Mouse (Mus musculus) forebrain, embryonic 15.5 days (tissue): ENCODE data around the gene Akr1c19. TPM values are rescaled to one million over a fixed set of nuclear protein-coding genes. Genes with fewer than 3 reads are reported as not detected.
"Not testable (repeated sequence)": the region's sequence is repeated elsewhere in the genome, so short reads cannot be mapped to it uniquely, and the experiment has no call there.

Experiments used
- ATAC-seq: fragments of 200-750 bp; cut with Nextera tagmentation; replicated peaks from 2 replicates; pipeline ENCODE4 v1.8.0; 2017; ENCODE audit warnings: mild to moderate bottlenecking, moderate TSS enrichment, moderate library complexity
- H3K27ac ChIP-seq: fragments of 300-500 bp; sonication (generic); replicated peaks from 2 replicates; pipeline ENCODE4 v1.5.1; 2015; ENCODE audit warnings: mild to moderate bottlenecking, inconsistent platforms
- H3K27me3 ChIP-seq: fragments of 300-500 bp; sonication (generic); 2 replicates; pipeline ENCODE4 v1.6.1; 2015; ENCODE audit warnings: inconsistent platforms
- H3K36me3 ChIP-seq: fragments of 300-500 bp; sonication (generic); 2 replicates; pipeline ENCODE4 v1.6.1; 2015; ENCODE audit warnings: mild to moderate bottlenecking, inconsistent platforms
- H3K4me1 ChIP-seq: fragments of 300-500 bp; sonication (generic); 2 replicates; pipeline ENCODE4 v1.6.1; 2015; ENCODE audit warnings: inconsistent platforms
- H3K4me2 ChIP-seq: fragments of 300-500 bp; sonication (generic); replicated peaks from 2 replicates; pipeline ENCODE4 v1.6.1; 2015; ENCODE audit warnings: mild to moderate bottlenecking, inconsistent platforms
- H3K4me3 ChIP-seq: fragments of 300-500 bp; sonication (generic); 2 replicates; pipeline ENCODE4 v1.5.1; 2015; ENCODE audit warnings: mild to moderate bottlenecking, inconsistent platforms
- H3K9ac ChIP-seq: fragments of 300-500 bp; sonication (generic); replicated peaks from 2 replicates; pipeline ENCODE4 v1.6.1; 2015; ENCODE audit warnings: mild to moderate bottlenecking, inconsistent platforms
- H3K9me3 ChIP-seq: fragments of 300-500 bp; sonication (generic); 2 replicates; pipeline ENCODE4 v1.6.1; 2016; ENCODE audit warnings: inconsistent platforms
- WGBS: fragments of 180-500 bp; shearing (Covaris S2); methylation state at CpG from one replicate; pipeline ENCODE4 v1.1.7; 2015; ENCODE audit warnings: mixed read lengths; 5-methylcytosine and 5-hydroxymethylcytosine counted together
- polyA plus RNA-seq: library from polyadenylated mRNA; unstranded; fragments of >200 nt; fragmentation: Nextera tagmentation; extraction: Ambion mirVana; gene quantifications from 2 replicates; pipeline ENCODE4 v1.2.1, GENCODE M21; 2015

Akr1c19 gene
- polyA plus RNA-seq = 5.4 and 7.1 TPM in 2 replicates

DNA sequence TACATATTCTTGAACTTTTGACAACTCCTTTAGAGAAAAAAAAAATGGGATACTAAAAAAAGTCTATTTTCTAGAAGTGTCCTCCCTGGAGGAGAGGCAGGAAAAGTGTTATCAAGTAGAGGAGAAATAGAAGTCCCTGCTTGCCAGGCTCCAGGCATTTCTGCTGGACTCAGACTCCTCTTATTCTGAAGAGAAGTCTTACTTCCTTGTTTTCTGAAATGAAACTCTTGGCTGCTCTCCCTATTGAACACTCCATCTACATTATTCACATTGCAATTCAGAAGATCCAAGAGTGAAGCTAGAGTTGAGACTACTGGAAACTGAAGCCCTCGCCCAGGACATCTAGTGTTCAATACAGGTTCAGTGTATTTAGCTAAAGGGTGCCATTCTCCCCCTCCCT, at the start of gene Akr1c19:
Gene Akr1c19, plus strand, starts transcription at position 260 of the 400 bp plus-strand sequence.
- Histone ChIP-seq H3K4me2 (no peak within 1 kb of the TSS), H3K4me1 (no peaks in the 10 kb centered on the region), H3K27ac (no peak within 1 kb of the TSS), H3K4me3 (no peak within 1 kb of the TSS), H3K27me3 (no peaks in the 10 kb centered on the region), H3K9me3 (no peaks in the 10 kb centered on the region), H3K9ac (no peak within 1 kb of the TSS), H3K36me3 (no peaks in the 10 kb centered on the region)
- 75% methylated on average over 1 of the region's 1 CpGs for WGBS
- no peak for ATAC-seq

DNA sequence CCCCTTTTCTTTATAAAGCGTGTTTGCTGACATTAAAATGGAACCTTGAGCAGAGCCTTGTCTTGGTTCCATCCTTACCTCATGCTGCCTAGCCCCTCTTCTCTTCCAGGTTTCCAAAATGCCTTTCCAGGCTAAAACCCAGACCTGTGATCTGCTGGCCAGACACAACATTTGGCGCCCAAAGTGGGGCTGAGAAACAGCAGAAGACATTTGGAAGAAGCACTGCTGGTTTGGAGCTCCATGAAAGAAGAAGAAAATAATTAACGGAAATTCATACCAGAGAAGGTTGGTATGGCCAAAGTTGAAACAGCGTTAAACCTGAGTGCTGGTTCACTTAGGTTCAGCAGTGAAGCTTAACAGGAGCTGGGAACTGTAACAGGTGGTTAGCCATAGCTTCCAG, 47.2 kb upstream of the Akr1c19 start:
- H3K9me3 ChIP-seq, ATAC-seq, H3K27ac ChIP-seq, H3K9ac ChIP-seq, H3K4me2 ChIP-seq, H3K36me3 ChIP-seq, H3K4me3 ChIP-seq, H3K27me3 ChIP-seq, H3K4me1 ChIP-seq: not testable (repeated sequence)
- WGBS = 89% methylated on average over 4 of the region's 4 CpGs

DNA sequence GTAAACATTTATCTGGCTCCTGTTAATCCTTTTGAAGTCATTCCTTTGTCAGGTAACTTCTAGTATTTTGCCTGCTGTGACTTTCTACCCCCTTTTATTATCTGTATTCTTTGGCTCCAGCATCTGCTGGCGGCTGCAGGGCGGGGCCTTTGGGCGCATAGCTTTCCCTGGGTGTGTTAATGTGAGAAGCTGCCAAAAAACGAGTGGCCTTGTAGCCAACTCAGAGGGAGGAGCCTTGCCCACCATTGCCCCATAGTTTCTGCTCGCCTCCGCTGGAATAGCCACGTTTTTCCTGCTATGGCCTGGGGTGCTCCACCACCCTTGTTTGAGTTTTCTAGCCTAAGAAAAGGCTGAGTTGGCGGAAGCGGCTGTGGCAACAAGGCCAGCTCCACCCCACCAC, 45.4 kb upstream of the Akr1c19 start:
- Histone ChIP-seq H3K27me3 (no peaks in the 10 kb centered on the region), H3K9ac (no peak overlapping the region), H3K4me2 (no peak overlapping the region), H3K27ac (no peak overlapping the region), H3K36me3 (no peaks in the 10 kb centered on the region), H3K4me3 (no peak overlapping the region), H3K9me3 (peaks cover 3% of the 10 kb centered on the region; the same call in 1 of the 2 replicates), H3K4me1 (no peaks in the 10 kb centered on the region)
- WGBS = 61% methylated on average over 9 of the region's 9 CpGs
- no peak for ATAC-seq

DNA sequence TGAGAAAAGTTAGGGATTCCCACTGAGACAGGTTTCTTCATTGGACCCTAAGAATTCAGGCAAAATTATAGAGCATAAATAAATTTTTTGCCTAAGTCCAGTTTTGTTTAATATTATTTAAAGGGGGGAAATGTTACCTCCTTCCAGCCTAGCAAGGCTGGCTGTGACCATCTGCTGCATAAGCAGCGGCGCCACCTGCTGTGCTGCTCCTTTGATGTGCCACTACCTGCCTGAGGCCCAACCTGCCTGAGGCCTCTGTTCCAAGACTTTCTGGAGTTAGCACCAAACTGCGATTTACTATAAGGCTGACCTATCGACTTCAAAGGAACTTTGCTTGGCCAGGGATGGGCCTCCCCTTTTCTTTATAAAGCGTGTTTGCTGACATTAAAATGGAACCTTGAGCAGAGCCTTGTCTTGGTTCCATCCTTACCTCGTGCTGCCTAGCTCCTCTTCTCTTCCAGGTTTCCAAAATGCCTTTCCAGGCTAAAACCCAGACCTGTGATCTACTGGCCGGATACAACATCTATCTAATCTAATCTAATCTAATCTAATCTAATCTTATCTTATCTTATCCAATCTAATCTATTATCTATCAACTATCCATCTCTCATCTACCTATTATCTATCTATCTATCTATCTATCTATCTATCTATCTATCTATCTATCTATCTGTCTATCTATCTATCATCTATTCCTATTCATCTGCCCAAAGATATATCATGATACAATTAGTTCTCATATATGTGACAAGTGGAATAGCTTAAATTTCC, 41.7 kb upstream of the Akr1c19 start:
- not testable (repeated sequence) for H3K4me1 ChIP-seq, ATAC-seq, H3K9me3 ChIP-seq, H3K36me3 ChIP-seq, H3K9ac ChIP-seq, H3K4me2 ChIP-seq, H3K4me3 ChIP-seq, H3K27ac ChIP-seq, H3K27me3 ChIP-seq
- WGBS = 83% methylated on average over 7 of the region's 7 CpGs

DNA sequence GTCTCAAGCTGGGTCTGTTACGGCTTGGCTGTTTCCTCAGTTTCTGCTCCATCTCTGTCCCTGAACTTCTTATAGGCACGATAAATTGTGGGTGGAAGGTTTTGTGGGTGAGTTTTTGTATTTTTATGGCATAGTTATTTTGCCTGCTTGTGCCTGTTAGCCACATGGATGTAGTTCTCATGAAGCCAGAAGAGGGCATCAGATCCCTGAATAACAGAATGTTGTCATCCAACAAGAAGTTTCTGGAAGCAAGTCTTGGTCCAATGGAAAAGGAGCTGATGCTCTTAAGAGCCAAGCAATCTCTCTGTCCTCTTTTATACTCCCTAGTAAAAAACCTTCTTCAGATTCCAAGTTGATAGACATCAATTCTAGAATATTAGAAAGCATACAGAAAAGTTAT, 40.3 kb upstream of the Akr1c19 start:
- no peaks in the 10 kb centered on the region for H3K36me3 ChIP-seq
- no peak overlapping the region for H3K9ac ChIP-seq
- no peaks in the 10 kb centered on the region for H3K27me3 ChIP-seq
- H3K27ac ChIP-seq = no peak overlapping the region
- no peaks in the 10 kb centered on the region for H3K9me3 ChIP-seq
- no peak overlapping the region for H3K4me3 ChIP-seq
- H3K4me2 ChIP-seq = no peak overlapping the region
- 78% methylated on average over 2 of the region's 2 CpGs for WGBS
- ATAC-seq = no peak
- no peaks in the 10 kb centered on the region for H3K4me1 ChIP-seq

DNA sequence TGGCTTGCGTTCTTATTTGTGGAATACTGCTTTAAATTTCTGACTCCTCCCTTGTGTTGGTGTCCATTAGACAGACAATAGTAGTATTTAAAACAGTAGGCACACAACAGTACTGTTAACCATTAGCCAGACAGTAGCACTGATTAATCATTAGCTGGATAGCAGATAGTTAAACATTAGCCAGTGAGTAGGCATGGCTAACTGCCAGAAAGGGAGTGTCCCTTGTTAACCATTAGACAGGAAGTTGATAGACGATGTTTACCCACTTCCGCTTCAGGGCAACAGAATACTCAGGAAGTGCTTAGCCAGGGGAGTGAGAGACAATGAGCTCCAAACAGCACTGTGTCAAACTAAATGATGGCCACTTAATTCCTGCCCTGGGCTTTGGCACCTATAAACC, 37.6 kb upstream of the Akr1c19 start, which contains the start of gene Akr1c13:
Gene Akr1c13, plus strand, starts transcription at position 247 of the 400 bp plus-strand sequence.
- Histone ChIP-seq H3K27me3 (no peaks in the 10 kb centered on the region), H3K36me3 (no peaks in the 10 kb centered on the region), H3K4me3 (no peak within 1 kb of the TSS), H3K27ac (no peak within 1 kb of the TSS), H3K9me3 (no peaks in the 10 kb centered on the region), H3K4me2 (no peak within 1 kb of the TSS), H3K9ac (no peak within 1 kb of the TSS), H3K4me1 (no peaks in the 10 kb centered on the region)
- 46% methylated on average over 3 of the region's 3 CpGs for WGBS
- no peak for ATAC-seq

DNA sequence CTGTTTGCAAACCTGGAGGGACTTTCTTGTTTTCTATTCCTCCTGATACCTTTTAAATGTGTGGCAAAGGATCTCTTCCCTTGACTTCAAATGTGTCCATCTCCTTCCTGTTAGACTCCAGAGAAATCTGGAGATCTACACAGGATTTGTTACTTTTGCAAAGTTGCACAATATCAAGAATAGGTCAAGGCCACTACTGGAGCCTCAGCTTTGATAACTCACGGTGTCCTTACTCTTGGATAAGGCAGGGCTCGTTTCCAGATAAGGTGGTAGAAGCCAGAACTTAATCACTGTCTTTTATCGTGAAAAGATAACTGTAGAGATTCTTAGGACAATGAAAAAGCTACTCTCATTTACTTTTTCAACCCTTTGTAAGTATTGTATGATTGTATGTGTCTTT, 36.0 kb upstream of the Akr1c19 start:
- H3K36me3 ChIP-seq = no peaks in the 10 kb centered on the region
- H3K4me3 ChIP-seq = no peak overlapping the region
- no peak overlapping the region for H3K4me2 ChIP-seq
- 74% methylated on average over 3 of the region's 3 CpGs for WGBS
- ATAC-seq = no peak
- no peaks in the 10 kb centered on the region for H3K27me3 ChIP-seq
- H3K9me3 ChIP-seq = no peaks in the 10 kb centered on the region
- H3K9ac ChIP-seq = no peak overlapping the region
- no peaks in the 10 kb centered on the region for H3K4me1 ChIP-seq
- H3K27ac ChIP-seq = no peak overlapping the region

DNA sequence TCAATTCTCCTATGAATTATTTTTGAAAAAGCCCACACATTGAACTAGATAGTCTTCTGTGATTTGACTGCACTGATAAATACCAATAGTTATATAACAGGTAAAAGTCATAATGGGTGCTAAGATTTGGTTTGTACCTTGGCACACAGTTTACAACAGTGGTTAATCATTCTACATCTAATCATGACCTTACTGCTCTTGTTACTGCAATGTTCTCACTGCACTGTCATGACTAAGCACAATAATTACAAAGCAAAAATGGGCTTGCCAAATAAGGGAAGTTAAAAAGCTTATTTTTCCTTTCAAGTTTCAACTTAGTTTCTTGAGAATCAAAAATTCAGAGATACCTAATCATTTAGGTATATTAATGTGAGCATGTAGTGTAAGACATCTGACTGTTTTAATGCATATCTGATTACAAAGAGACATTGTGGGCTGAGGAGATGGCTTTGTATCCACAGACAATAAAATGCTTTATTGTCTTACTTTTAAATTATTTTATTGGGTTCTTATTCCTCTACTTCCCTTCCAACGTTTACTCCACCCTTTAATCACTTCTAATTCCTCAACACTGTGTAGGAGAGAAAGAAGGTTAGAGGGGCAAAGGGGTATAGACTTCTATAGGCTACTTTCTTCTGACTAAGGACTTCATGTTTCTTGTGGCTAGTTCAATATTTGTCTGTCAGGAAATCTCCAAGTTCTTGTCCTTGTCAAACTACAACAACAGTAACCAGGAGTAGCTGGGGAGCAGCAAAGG, 22.2 kb upstream of the Akr1c19 start:
- no peak overlapping the region for H3K9ac ChIP-seq
- ATAC-seq = no peak
- WGBS = 38% methylated on average over 1 of the region's 1 CpGs

DNA sequence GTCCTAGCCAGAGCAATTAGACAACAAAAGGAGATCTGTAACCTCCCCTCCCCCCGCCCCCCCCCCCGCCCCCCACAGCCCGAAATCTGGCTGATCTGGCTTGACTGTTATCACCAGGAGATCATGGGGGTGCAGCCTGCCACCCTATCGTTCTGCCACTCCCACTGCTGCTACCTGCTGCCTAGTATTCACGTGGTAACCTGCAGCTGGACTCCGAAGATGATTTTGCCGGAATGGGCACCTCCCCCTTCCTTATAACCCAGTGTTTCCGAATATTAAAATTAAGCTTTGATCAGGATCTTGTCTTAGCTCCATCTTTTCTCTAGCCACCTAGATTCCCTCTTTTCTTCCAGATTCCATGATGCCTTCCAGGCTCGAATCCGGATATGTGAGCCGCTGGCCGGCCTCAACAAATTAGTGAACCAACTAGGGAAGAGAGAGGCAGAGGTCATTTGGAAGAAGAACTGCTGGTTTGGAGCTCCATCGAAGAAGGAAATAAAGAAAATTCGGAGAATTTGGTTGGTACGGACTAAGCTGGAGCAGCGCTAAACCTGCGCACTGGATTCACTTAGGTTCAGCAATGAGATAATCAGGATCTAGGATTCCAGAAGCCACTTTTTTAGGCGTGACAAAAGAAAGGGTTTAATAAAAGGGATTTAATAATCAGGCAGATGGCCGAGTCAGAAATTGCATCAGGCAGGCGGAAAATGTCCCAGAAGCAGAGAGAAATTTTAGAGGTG, 16.8 kb upstream of the Akr1c19 start:
- no peaks in the 10 kb centered on the region for H3K4me1 ChIP-seq

More for the DNA sequence above, 22.2 kb upstream of the Akr1c19 start:
- Histone ChIP-seq H3K9me3 (no peaks in the 10 kb centered on the region), H3K27me3 (no peaks in the 10 kb centered on the region), H3K4me1 (no peaks in the 10 kb centered on the region), H3K4me3 (no peak overlapping the region), H3K4me2 (no peak overlapping the region), H3K36me3 (no peaks in the 10 kb centered on the region), H3K27ac (no peak overlapping the region)

DNA sequence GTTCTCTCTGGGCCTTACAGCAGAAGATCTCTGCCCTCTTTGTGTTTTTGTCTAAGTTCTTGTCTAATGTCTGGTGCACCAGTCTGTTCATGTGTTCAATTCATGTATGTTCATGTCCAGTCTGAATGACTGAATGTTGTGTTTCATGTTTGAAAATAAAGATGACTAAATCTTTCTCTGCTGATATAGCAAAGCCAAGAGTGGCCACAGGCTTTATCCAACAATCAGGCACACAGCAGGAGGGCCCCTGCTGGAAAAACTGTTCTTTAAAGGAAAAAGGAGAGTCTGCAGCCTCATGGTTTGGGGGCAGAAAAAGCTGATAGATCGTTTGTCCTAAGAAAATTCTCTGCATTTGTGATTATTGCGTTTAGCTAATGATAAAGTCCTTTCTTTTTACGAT, 16.2 kb upstream of the Akr1c19 start:
- no peaks in the 10 kb centered on the region for H3K4me1 ChIP-seq
- H3K4me2 ChIP-seq = no peak overlapping the region
- H3K9me3 ChIP-seq = no peaks in the 10 kb centered on the region
- H3K4me3 ChIP-seq = no peak overlapping the region
- 46% methylated on average over 3 of the region's 3 CpGs for WGBS
- no peak overlapping the region for H3K9ac ChIP-seq
- H3K27ac ChIP-seq = no peak overlapping the region
- H3K36me3 ChIP-seq = no peaks in the 10 kb centered on the region
- no peak for ATAC-seq
- H3K27me3 ChIP-seq = no peaks in the 10 kb centered on the region

More for the DNA sequence above, 16.8 kb upstream of the Akr1c19 start:
- no peak overlapping the region for H3K27ac ChIP-seq
- H3K4me2 ChIP-seq = no peak overlapping the region
- H3K4me3 ChIP-seq = no peak overlapping the region
- no peaks in the 10 kb centered on the region for H3K27me3 ChIP-seq
- 71% methylated on average over 18 of the region's 20 CpGs for WGBS
- no peaks in the 10 kb centered on the region for H3K9me3 ChIP-seq
- H3K36me3 ChIP-seq = no peaks in the 10 kb centered on the region
- H3K9ac ChIP-seq = no peak overlapping the region
- no peak for ATAC-seq

DNA sequence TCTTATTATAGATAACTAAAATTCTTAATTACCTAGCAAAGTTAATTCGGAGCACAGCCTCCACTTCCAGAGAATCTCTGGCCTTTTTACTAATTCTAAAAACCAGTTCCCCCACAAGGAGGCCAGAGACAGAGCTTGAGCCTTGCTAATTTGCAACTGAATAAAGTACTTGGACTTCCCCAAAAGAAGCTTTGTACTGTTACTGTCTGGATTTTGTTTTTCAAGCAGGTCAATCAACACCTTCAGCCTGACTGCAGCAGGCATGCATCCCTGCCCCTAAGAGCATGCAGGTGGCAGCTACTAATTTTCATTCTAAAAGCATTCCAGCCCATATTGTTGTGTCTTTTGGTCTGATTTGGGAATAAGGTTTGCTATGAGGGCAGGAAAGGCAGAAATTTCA, 13.0 kb upstream of the Akr1c19 start:
- H3K4me2 ChIP-seq, H3K27ac ChIP-seq, H3K4me3 ChIP-seq, H3K4me1 ChIP-seq, H3K36me3 ChIP-seq, H3K27me3 ChIP-seq, H3K9me3 ChIP-seq, H3K9ac ChIP-seq, ATAC-seq: not testable (repeated sequence)
- 78% methylated on average over 1 of the region's 1 CpGs for WGBS
